Comparison of ENCODE assay signal across 14 mouse cellular contexts in the genomic region with DNA sequence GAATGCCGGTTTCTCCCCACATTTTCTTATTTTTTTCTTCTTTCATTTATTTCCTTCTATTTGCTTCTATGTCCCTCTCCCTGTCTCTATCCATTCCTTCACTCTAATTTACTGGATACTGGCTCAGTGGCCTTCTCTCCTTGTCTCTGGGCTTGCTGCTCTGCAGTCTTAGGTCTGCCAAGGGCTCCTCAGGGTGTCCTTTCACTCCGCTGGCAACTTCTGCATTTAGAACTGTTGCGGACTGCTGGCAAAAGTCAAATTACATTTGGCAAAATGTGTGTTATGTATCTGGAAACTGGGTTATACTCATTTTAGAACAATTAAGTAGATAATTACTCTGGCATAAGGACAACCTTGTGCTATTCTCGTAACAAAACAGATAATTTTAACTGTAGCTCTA.
A peak's percentile ranks its signal among the peaks of the same experiment; 100 is the strongest.
DNase-seq lines count a peak whose midpoint lies in the region; ATAC-seq lines count a peak whose summit lies in the region.
"Had no signal": no experiment of that assay in that cellular context is flagged by ENCODE, and none has a peak within 500 bp of the region (broad histone marks: within the 10 kb centered on the region; RNA-seq: fewer than 3 reads in every experiment).

No protein-coding gene starts in this region.

- H3K4me2 ChIP-seq in hindbrain, embryonic 16.5 days (ENCODE audit: low read length), result no peak overlapping the region
- H3K4me2 ChIP-seq in kidney, embryonic 14.5 days (replicated peaks; ENCODE audit: low read depth, low read length), result no peak overlapping the region
- no peak overlapping the region for H3K4me2 ChIP-seq in liver, embryonic 11.5 days
- H3K4me2 ChIP-seq: embryonic facial prominence, embryonic 15.5 days; heart, embryonic 11.5 days; limb, embryonic 12.5 days had no signal

- no peak overlapping the region for H3K4me3 ChIP-seq in hindbrain, embryonic 16.5 days (ENCODE audit: low read length)
- H3K4me3 ChIP-seq in hindbrain, embryonic 10.5 days, result no peak overlapping the region
- H3K4me3 ChIP-seq in kidney, embryonic 14.5 days (ENCODE audit: low read length), result no peak overlapping the region
- no peak overlapping the region for H3K4me3 ChIP-seq in liver, embryonic 11.5 days (ENCODE audit: low read depth, low read length)
- H3K4me3 ChIP-seq: embryonic facial prominence, embryonic 15.5 days; limb, embryonic 12.5 days had no signal

- no peaks in the 10 kb centered on the region for H3K27me3 ChIP-seq in hindbrain, embryonic 16.5 days (replicated peaks; ENCODE audit: control insufficient read depth, insufficient read depth, low read length)
- H3K27me3 ChIP-seq in hindbrain, embryonic 10.5 days (ENCODE audit: insufficient read depth, poor library complexity, severe bottlenecking), result no peaks in the 10 kb centered on the region
- no peaks in the 10 kb centered on the region for H3K27me3 ChIP-seq in kidney, embryonic 14.5 days (ENCODE audit: control insufficient read depth, insufficient read depth, low read length)
- no peaks in the 10 kb centered on the region for H3K27me3 ChIP-seq in liver, embryonic 11.5 days (replicated peaks; ENCODE audit: control insufficient read depth, insufficient read depth, low read length)
- H3K27me3 ChIP-seq: embryonic facial prominence, embryonic 15.5 days; limb, embryonic 12.5 days had no signal

- H3K27ac ChIP-seq in hindbrain, embryonic 16.5 days (ENCODE audit: low read depth, low read length), result no peak overlapping the region
- no peak overlapping the region for H3K27ac ChIP-seq in hindbrain, embryonic 10.5 days
- H3K27ac ChIP-seq in kidney, embryonic 14.5 days (ENCODE audit: low read depth, low read length), result no peak overlapping the region
- no peak overlapping the region for H3K27ac ChIP-seq in liver, embryonic 11.5 days (ENCODE audit: low read depth, low read length)
- H3K27ac ChIP-seq: embryonic facial prominence, embryonic 15.5 days; limb, embryonic 12.5 days had no signal

- H3K9me3 ChIP-seq in hindbrain, embryonic 16.5 days (ENCODE audit: control insufficient read depth, low read length), result no peaks in the 10 kb centered on the region
- H3K9me3 ChIP-seq in hindbrain, embryonic 10.5 days, result no peaks in the 10 kb centered on the region
- H3K9me3 ChIP-seq in kidney, embryonic 14.5 days (ENCODE audit: control insufficient read depth, low read length), result no peaks in the 10 kb centered on the region
- H3K9me3 ChIP-seq in liver, embryonic 11.5 days (ENCODE audit: control insufficient read depth, low read length), result no peaks in the 10 kb centered on the region
- H3K9me3 ChIP-seq: embryonic facial prominence, embryonic 15.5 days; limb, embryonic 12.5 days had no signal

- WGBS in hindbrain, embryonic 16.5 days, result 65% methylated on average over 4 of the region's 4 CpGs
- WGBS in hindbrain, embryonic 10.5 days, result 91% methylated on average over 4 of the region's 4 CpGs
- 96% methylated on average over 4 of the region's 4 CpGs for WGBS in kidney, embryonic 14.5 days
- WGBS in liver, embryonic 11.5 days, result 93% methylated on average over 4 of the region's 4 CpGs

- H3K36me3 ChIP-seq in hindbrain, embryonic 16.5 days (ENCODE audit: control insufficient read depth, insufficient read depth, low read length), result no peaks in the 10 kb centered on the region
- H3K36me3 ChIP-seq in hindbrain, embryonic 10.5 days, result no peaks in the 10 kb centered on the region
- H3K36me3 ChIP-seq in kidney, embryonic 14.5 days (ENCODE audit: control insufficient read depth, insufficient read depth, low read length), result no peaks in the 10 kb centered on the region
- no peaks in the 10 kb centered on the region for H3K36me3 ChIP-seq in liver, embryonic 11.5 days (ENCODE audit: control insufficient read depth, insufficient read depth, low read length)
- H3K36me3 ChIP-seq: embryonic facial prominence, embryonic 15.5 days; limb, embryonic 12.5 days had no signal

- H3K4me1 ChIP-seq in hindbrain, embryonic 16.5 days (ENCODE audit: control insufficient read depth, insufficient read depth, low read depth, low read length), result no peaks in the 10 kb centered on the region
- H3K4me1 ChIP-seq in hindbrain, embryonic 10.5 days (replicated peaks), result no peaks in the 10 kb centered on the region
- H3K4me1 ChIP-seq in kidney, embryonic 14.5 days (ENCODE audit: control insufficient read depth, insufficient read depth, low read length), result no peaks in the 10 kb centered on the region
- H3K4me1 ChIP-seq in liver, embryonic 11.5 days (replicated peaks; ENCODE audit: control insufficient read depth, insufficient read depth, low read length), result no peaks in the 10 kb centered on the region
- H3K4me1 ChIP-seq: embryonic facial prominence, embryonic 15.5 days; limb, embryonic 12.5 days had no signal

- peak; percentile 26 for DNase-seq in adrenal gland, postnatal 10 days
- DNase-seq in adrenal gland, postnatal 14 days, result no peak
- DNase-seq in hindbrain, embryonic 10.5 days (ENCODE audit: low spot score), result no peak
- DNase-seq in brain, embryonic 18.5 days (ENCODE audit: low read depth, low spot score), result peak; percentile 1
- peak; percentile 66 to 77 for DNase-seq in cerebellum, postnatal 10 days
- no peak for DNase-seq in liver, embryonic 11.5 days (ENCODE audit: low spot score)
- DNase-seq: gastrocnemius, postnatal 10 days; kidney, adult 8-10 months; layer of hippocampus, postnatal 36 days had no signal

- ATAC-seq in hindbrain, embryonic 16.5 days, result peak; percentile 61
- no peak for ATAC-seq in kidney, embryonic 14.5 days (ENCODE audit: low FRiP score, low TSS enrichment)
- no peak for ATAC-seq in liver, embryonic 11.5 days (replicated peaks; ENCODE audit: low FRiP score)

- no peak overlapping the region for H3K9ac ChIP-seq in hindbrain, embryonic 16.5 days (ENCODE audit: low read depth, low read length)
- no peak overlapping the region for H3K9ac ChIP-seq in kidney, embryonic 14.5 days (ENCODE audit: low read depth, low read length)
- H3K9ac ChIP-seq in liver, embryonic 11.5 days (ENCODE audit: low read depth, low read length), result no peak overlapping the region
- H3K9ac ChIP-seq: embryonic facial prominence, embryonic 15.5 days; limb, embryonic 12.5 days had no signal

Comparison
In these comparisons a context has a peak if more than half of its experiments do, and no peak if none do; other contexts are left out.
1. DNase-seq: peak in adrenal gland, postnatal 10 days (single experiment), brain, embryonic 18.5 days (single experiment) and cerebellum, postnatal 10 days (2 of 2); none in adrenal gland, postnatal 14 days (single experiment), hindbrain, embryonic 10.5 days (single experiment) and liver, embryonic 11.5 days (single experiment).